Mouse (Mus musculus): ENCODE measurements at regions not wholly inside any gene's neighbourhood (a gene's known extent, or its start where the extent isn't known, plus 50 kb on each side); places are given as distances from the start of the nearest gene placed in this dataset.

GRCm38 (mm10) chr5:103343869-103344268 lies 81.1 kb upstream of the Ptpn13 start:
- TF ChIP-seq POLR2A (IDR thresholded peaks at IDR 0.05; ENCODE audit: control insufficient read depth, extremely low read depth, insufficient read depth, low read length, poor library complexity) (no peak), CTCF (IDR thresholded peaks at IDR 0.05; ENCODE audit: borderline replicate concordance, control insufficient read depth, extremely low read depth, insufficient read depth, low read length, poor library complexity) (no peak)

All from thymus, adult 2 months (tissue).